Mouse (Mus musculus) C2C12 (cell line): Measurements from ENCODE around the gene Tmem245. TPM values are rescaled to one million over a fixed set of nuclear protein-coding genes. Genes with fewer than 3 reads are reported as not detected.

ENCODE experiments used
- H3K27me3 ChIP-seq: one replicate; pipeline ENCODE4 v1.6.1; 2011; ENCODE audit not compliant: control insufficient read depth, insufficient read depth, insufficient read length
- H3K36me3 ChIP-seq: one replicate; pipeline ENCODE4 v1.6.1; 2011; ENCODE audit not compliant: control insufficient read depth, insufficient read depth
- H3K4me3 ChIP-seq: one replicate; pipeline ENCODE4 v1.5.1; 2011; ENCODE audit warnings: mild to moderate bottlenecking, control low read depth; ENCODE audit not compliant: poor library complexity, insufficient read depth, severe bottlenecking
- H3K79me2 ChIP-seq: one replicate; pipeline ENCODE4 v1.6.1; 2011; ENCODE audit not compliant: control insufficient read depth, insufficient read depth
- H3K79me3 ChIP-seq: one replicate; pipeline ENCODE4 v1.6.1; 2011; ENCODE audit warnings: low read depth, control low read depth
- H3ac ChIP-seq: one replicate; pipeline ENCODE3; 2011; ENCODE audit warnings: low read depth; ENCODE audit not compliant: control insufficient read depth, insufficient read length
- CEBPB ChIP-seq: IDR thresholded peaks from one replicate; pipeline ENCODE4 v1.6.1; 2011; ENCODE audit warnings: low read depth, mild to moderate bottlenecking, control low read depth, moderate library complexity
- CTCF ChIP-seq: IDR thresholded peaks from one replicate; pipeline ENCODE4 v1.5.1; 2011; ENCODE audit not compliant: control insufficient read depth, insufficient read depth, insufficient read length
- FOSL1 ChIP-seq: IDR thresholded peaks from one replicate; pipeline ENCODE4 v1.8.0; 2011; ENCODE audit warnings: mild to moderate bottlenecking, low read length; ENCODE audit not compliant: poor library complexity, insufficient read depth, severe bottlenecking
- MAX ChIP-seq: IDR thresholded peaks from one replicate; pipeline ENCODE4 v1.6.1; 2011; ENCODE audit warnings: mild to moderate bottlenecking, control low read depth
- MYOD1 ChIP-seq: IDR thresholded peaks from one replicate; pipeline ENCODE4 v1.6.1; 2011; ENCODE audit warnings: low read depth; ENCODE audit not compliant: control insufficient read depth, insufficient read length
- MYOG ChIP-seq: IDR thresholded peaks from one replicate; pipeline ENCODE4 v1.6.1; 2011; ENCODE audit not compliant: control insufficient read depth, insufficient read length; ENCODE audit errors: extremely low read depth
- USF1 ChIP-seq: IDR thresholded peaks from one replicate; pipeline ENCODE4 v1.6.1; 2011; ENCODE audit warnings: low read depth, mild to moderate bottlenecking, control low read depth, moderate library complexity
- polyA plus RNA-seq: library from polyadenylated mRNA; unstranded; fragments of >200 nt; fragmentation: generic; extraction: Trizol; gene quantifications from one replicate; pipeline ENCODE4 v1.2.1, GENCODE M21; 2012; ENCODE audit warnings: missing spikeins

The Tmem245 gene
- polyA plus RNA-seq, 1 experiment = 5.7 TPM

DNA sequence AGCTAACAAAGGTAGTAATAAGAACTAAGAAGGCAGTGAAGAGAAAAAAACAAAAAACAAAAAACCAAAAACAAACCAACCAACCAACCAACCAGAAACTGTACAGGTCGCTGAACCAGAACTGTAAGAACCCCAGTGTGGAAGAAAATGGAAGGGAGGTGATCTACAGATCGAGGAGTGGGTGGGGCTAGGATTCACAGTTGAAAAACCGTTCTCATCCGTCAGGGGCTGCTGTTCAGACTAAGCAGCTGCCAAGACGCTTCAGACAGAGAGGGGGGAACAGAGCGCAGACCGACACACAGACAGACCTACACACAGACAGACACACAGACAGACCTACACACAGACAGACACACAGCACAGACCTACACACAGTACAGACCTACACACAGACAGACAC, 104.7 kb downstream of the Tmem245 start:
- peaks cover 3% of the 10 kb centered on the region for H3K79me2 ChIP-seq

DNA sequence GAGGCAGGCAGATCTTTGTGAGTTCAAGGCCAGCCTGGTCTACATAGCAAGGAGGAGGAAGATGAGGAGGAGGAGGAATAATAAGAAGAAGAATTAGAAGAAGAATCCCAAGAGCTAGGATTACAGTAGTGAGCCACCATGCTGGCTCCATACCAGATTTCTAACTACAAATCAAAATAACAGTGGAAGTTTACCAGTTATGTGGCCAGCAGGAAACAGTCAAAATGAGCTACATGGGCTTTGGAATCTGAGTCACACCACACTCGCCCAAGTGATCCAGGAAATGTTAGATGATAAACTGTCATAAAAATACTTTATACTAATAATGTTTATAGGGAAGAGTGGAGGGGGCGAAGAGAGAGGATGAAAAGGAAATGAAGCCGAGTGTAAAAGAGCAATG, 106.9 kb downstream of the Tmem245 start:
- H3K27me3 ChIP-seq = no peaks in the 10 kb centered on the region
- no peak overlapping the region for H3ac ChIP-seq
- H3K4me3 ChIP-seq = no peak overlapping the region
- no peaks in the 10 kb centered on the region for H3K79me2 ChIP-seq
- peaks cover 45% of the 10 kb centered on the region for H3K36me3 ChIP-seq
- no peak for TF ChIP-seq MAX
- no peak for TF ChIP-seq MYOD1
- TF ChIP-seq CEBPB = no peak
- peak; percentile 23 for TF ChIP-seq FOSL1
- no peak for TF ChIP-seq USF1
- no peak for TF ChIP-seq MYOG
- no peaks in the 10 kb centered on the region for H3K79me3 ChIP-seq

More for the DNA sequence above, 104.7 kb downstream of the Tmem245 start:
- H3K27me3 ChIP-seq = no peaks in the 10 kb centered on the region
- TF ChIP-seq MAX (no peak), USF1 (no peak), CTCF (no peak), MYOD1 (no peak), MYOG (no peak), CEBPB (no peak), FOSL1 (no peak)
- peaks cover 32% of the 10 kb centered on the region for H3K36me3 ChIP-seq
- H3ac ChIP-seq = no peak overlapping the region
- no peaks in the 10 kb centered on the region for H3K79me3 ChIP-seq
- no peak overlapping the region for H3K4me3 ChIP-seq

DNA sequence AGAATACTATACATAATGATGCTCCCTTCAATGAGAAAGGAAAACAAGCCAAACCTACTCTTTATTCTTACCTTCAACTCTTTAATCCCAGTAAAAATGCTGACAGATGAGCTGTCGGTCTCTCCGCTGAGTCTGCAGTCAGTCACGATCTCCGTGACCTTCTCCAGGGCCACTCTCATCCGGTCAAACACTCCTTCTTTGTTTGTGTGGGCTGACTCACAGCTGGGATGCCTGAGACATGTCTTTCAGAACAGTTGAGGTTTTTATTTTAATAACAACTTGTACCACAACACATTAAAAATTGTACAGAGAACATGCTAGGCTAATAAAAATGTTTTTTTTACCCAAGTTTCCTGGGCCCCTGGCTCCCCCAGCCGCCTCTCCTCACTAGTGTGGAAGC, 109.6 kb downstream of the Tmem245 start:
- H3K79me3 ChIP-seq = no peaks in the 10 kb centered on the region
- H3K4me3 ChIP-seq = no peak overlapping the region
- no peaks in the 10 kb centered on the region for H3K27me3 ChIP-seq
- no peaks in the 10 kb centered on the region for H3K79me2 ChIP-seq
- TF ChIP-seq CTCF (no peak), MYOD1 (peak; percentile 29), CEBPB (no peak), MYOG (no peak), FOSL1 (peak; percentile 61), MAX (no peak)
- H3K36me3 ChIP-seq = peaks cover 46% of the 10 kb centered on the region
- no peak overlapping the region for H3ac ChIP-seq

DNA sequence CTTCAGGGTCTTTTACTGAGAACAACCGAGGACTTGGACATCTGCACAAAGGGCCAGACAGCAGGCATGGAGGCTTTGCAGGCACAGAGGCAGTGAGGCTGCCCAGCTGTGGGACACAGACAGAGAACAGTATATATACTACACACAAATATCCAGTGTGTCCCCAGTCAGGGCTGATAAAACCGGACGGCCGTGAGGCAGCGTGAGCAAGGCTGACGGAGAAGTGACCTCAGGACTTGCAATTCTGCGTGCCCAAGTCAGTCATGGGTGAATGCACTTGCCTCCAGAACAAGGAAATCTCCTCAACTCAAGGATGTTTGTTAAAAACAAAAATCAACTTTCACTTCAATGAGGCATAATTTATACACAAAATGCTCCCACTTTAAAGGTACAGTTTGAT, 115.2 kb downstream of the Tmem245 start:
- no peaks in the 10 kb centered on the region for H3K27me3 ChIP-seq
- H3K4me3 ChIP-seq = no peak overlapping the region
- H3K36me3 ChIP-seq = peaks cover 78% of the 10 kb centered on the region
- H3K79me3 ChIP-seq = no peaks in the 10 kb centered on the region
- H3ac ChIP-seq = no peak overlapping the region
- no peaks in the 10 kb centered on the region for H3K79me2 ChIP-seq
- TF ChIP-seq CTCF = no peak

DNA sequence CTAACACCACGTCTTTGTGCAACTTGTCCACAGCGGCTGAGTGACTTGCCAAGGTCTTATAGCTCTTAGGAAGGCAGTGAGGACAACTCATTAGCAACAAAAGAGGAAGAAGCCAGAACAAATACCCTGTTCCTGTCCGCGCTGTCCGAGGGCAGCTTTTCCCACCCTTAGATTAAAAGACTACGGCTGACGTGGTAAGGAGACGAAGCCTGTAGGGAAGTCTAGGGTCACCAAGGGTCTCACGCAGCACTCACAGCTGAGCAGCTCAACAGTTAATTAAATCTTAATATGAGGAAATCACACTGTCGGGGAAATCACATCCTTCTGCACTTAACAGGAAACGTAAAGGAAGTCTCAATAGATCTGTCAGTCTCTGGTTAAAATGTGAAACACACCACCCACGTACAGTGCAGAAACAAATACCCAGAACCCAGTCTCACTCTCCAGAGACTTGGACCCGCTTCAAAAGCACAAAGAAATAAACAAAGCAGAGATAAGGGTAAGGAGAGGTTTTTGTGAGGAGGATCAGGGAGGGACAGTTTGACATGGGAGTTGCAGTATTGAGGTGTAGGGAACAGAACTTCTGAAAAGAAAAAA, 116.1 kb downstream of the Tmem245 start:
- no peak overlapping the region for H3K4me3 ChIP-seq
- H3K79me3 ChIP-seq = no peaks in the 10 kb centered on the region
- H3K79me2 ChIP-seq = no peaks in the 10 kb centered on the region
- no peak for TF ChIP-seq USF1
- no peak for TF ChIP-seq MYOG
- no peak for TF ChIP-seq CEBPB
- TF ChIP-seq MAX = no peak
- no peak overlapping the region for H3ac ChIP-seq
- H3K27me3 ChIP-seq = no peaks in the 10 kb centered on the region
- H3K36me3 ChIP-seq = peaks cover 73% of the 10 kb centered on the region

DNA sequence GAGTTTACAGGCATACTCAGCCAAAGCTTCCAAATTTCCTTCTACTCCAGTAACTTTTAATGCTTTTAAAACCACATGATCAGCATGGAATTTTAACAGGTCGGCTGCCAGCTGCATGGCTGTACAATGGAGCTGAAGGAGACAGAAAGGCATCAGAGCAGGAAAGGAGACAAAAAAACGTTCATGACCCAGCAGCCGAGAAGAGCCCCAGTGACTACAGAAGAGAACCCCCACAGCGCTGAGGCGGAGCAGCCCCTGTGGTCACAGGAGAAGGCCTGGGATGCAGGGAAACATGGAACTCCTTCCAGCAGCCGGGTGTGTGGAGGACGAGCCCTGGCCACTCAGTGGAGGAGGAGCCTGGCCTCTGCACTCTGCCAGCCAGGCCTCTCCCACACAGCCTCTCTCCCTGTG, 117.7 kb downstream of the Tmem245 start:
- TF ChIP-seq MAX = no peak
- no peak for TF ChIP-seq USF1
- no peak for TF ChIP-seq CEBPB
- no peak for TF ChIP-seq MYOD1
- no peak for TF ChIP-seq CTCF
- TF ChIP-seq MYOG = no peak
- TF ChIP-seq FOSL1 = no peak
- no peaks in the 10 kb centered on the region for H3K79me3 ChIP-seq
- peaks cover 71% of the 10 kb centered on the region for H3K36me3 ChIP-seq
- no peaks in the 10 kb centered on the region for H3K79me2 ChIP-seq
- no peak overlapping the region for H3ac ChIP-seq
- H3K27me3 ChIP-seq = no peaks in the 10 kb centered on the region
- no peak overlapping the region for H3K4me3 ChIP-seq
